15 mouse cellular contexts compared by ENCODE assay signal in genomic region chr8:117796464-117796863, GRCm38 (mm10).
"Had no signal": no experiment of that assay in that cellular context is flagged by ENCODE, and none has a peak within 500 bp of the region (broad histone marks: within the 10 kb centered on the region; RNA-seq: fewer than 3 reads in every experiment).

No protein-coding gene starts in this region.

- H3K4me3 ChIP-seq: neural tube, embryonic 15.5 days; stomach, embryonic 15.5 days had no signal

- H3K27me3 ChIP-seq: neural tube, embryonic 15.5 days; stomach, embryonic 15.5 days had no signal

- H3K9me3 ChIP-seq: neural tube, embryonic 15.5 days; stomach, embryonic 15.5 days had no signal

- H3K4me2 ChIP-seq: neural tube, embryonic 15.5 days; stomach, embryonic 15.5 days had no signal

- H3K9ac ChIP-seq: neural tube, embryonic 15.5 days; stomach, embryonic 15.5 days had no signal

- DNase-seq: retina, postnatal 1 day; right cerebral cortex, adult 18-20 months; right cerebral cortex, postnatal 14 days; right cerebral cortex, postnatal 25 days; right cerebral cortex, postnatal 4 days; spleen, adult 18-20 months; thymus, adult 18-20 months; thymus, adult 2 months; thymus, postnatal 14 days; thymus, postnatal 25 days; thymus, postnatal 36 days; thymus, postnatal 4 days had no signal

- H3K27ac ChIP-seq: neural tube, embryonic 15.5 days; stomach, embryonic 15.5 days; stomach, postnatal 0 days had no signal
